Mouse (Mus musculus) neural tube, embryonic 11.5 days (tissue): ENCODE data around the gene Popdc2. TPM values are rescaled to one million over a fixed set of nuclear protein-coding genes. Genes with fewer than 3 reads are reported as not detected.

Source experiments
- ATAC-seq: fragments of 200-750 bp; cut with Nextera tagmentation; 2 replicates; pipeline ENCODE4 v1.8.0; 2017; ENCODE audit warnings: moderate number of reproducible peaks, mild to moderate bottlenecking, moderate TSS enrichment, moderate library complexity; ENCODE audit not compliant: insufficient read depth, low FRiP score, low TSS enrichment
- DNase-seq: peaks from one replicate; pipeline ENCODE4 v3.0.0-alpha.2; 2015; ENCODE audit warnings: low spot score
- H3K27ac ChIP-seq: fragments of 300-500 bp; sonication (generic); 2 replicates; pipeline ENCODE4 v1.5.1; 2014; ENCODE audit warnings: low read depth, mild to moderate bottlenecking, low read length
- H3K27me3 ChIP-seq: fragments of 300-500 bp; sonication (generic); 2 replicates; pipeline ENCODE4 v1.6.1; 2014; ENCODE audit warnings: mild to moderate bottlenecking, low read length, mixed read lengths; ENCODE audit not compliant: control insufficient read depth, insufficient read depth
- H3K36me3 ChIP-seq: fragments of 300-500 bp; sonication (generic); 2 replicates; pipeline ENCODE4 v1.6.1; 2014; ENCODE audit warnings: mild to moderate bottlenecking, low read length, moderate library complexity, mixed read lengths; ENCODE audit not compliant: control insufficient read depth, insufficient read depth
- H3K4me1 ChIP-seq: fragments of 300-500 bp; sonication (generic); 2 replicates; pipeline ENCODE4 v1.6.1; 2014; ENCODE audit warnings: low read length, mixed read lengths; ENCODE audit not compliant: control insufficient read depth, insufficient read depth
- H3K4me2 ChIP-seq: fragments of 300-500 bp; sonication (generic); 2 replicates; pipeline ENCODE4 v1.6.1; 2014; ENCODE audit warnings: low read depth, mild to moderate bottlenecking, moderate library complexity
- H3K4me3 ChIP-seq: fragments of 300-500 bp; sonication (generic); 2 replicates; pipeline ENCODE4 v1.5.1; 2014; ENCODE audit warnings: low read depth, low read length
- H3K9ac ChIP-seq: fragments of 300-500 bp; sonication (generic); 2 replicates; pipeline ENCODE4 v1.6.1; 2014; ENCODE audit warnings: mild to moderate bottlenecking, low read length
- H3K9me3 ChIP-seq: fragments of 300-500 bp; sonication (generic); 2 replicates; pipeline ENCODE4 v1.6.1; 2016; ENCODE audit warnings: low read length; ENCODE audit not compliant: control insufficient read depth
- WGBS: fragments of 180-500 bp; shearing (Covaris S2); extraction: QIAGEN DNeasy Blood & Tissue Kit; methylation state at CpG from one replicate; pipeline ENCODE4 v1.1.7; 2014; 5-methylcytosine and 5-hydroxymethylcytosine counted together
- polyA plus RNA-seq: library from polyadenylated mRNA; unstranded; fragments of >200 nt; fragmentation: Nextera tagmentation; extraction: Ambion mirVana; gene quantifications from 2 replicates; pipeline ENCODE4 v1.2.1, GENCODE M21; 2014

Popdc2 gene
- polyA plus RNA-seq, 1 experiment from 2014 or later, result 1.2 TPM

DNA sequence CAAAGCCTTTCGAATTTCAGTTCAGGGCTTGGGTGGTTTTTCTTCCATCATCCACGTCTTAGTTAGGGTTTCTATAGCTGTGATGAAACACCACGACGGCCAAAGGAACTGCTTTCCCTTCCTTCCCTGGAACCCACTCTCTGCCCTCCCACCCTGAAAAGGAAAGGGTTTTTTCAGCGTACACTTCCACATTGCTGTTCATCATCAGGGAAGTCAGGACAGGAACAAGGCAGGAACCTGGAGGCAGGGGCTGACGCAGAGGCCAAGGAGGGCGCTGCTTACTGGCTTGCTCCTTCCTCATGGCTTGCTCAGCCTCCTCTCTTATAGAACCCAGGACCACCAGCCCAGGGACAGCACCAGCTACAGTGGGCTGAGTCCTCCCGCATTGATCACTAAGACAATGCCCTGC lies 14.8 kb downstream of the Popdc2 start:
- ATAC-seq, result no peak

DNA sequence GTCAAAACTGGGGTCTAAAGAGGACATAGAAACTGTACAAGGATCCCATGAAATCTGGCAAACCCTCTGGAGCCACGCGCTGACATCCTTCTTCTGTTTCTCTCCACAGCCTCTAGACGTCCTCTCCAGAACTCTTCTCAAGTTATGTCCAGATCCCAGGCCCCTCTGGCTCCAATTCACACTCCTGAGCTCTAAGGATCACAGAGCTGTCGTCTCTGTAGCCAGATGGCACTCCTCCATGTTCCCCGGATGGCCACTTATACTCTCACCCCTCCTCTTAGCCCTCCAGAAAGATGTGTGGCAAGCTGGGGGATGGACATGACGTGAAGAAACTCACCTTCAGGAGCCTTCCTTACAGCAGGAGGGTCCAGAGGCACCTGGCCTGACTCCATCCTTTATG lies 15.5 kb downstream of the Popdc2 start:
- H3K27ac ChIP-seq, result no peak overlapping the region
- no peaks in the 10 kb centered on the region for H3K4me1 ChIP-seq
- H3K4me2 ChIP-seq, result no peak overlapping the region
- no peaks in the 10 kb centered on the region for H3K9me3 ChIP-seq
- H3K36me3 ChIP-seq, result no peaks in the 10 kb centered on the region
- H3K27me3 ChIP-seq, result no peaks in the 10 kb centered on the region
- no peak overlapping the region for H3K9ac ChIP-seq
- no peak overlapping the region for H3K4me3 ChIP-seq
- WGBS, result 81% methylated on average over 6 of the region's 6 CpGs
- ATAC-seq, result no peak
- DNase-seq, result no peak

More for the DNA sequence above, 14.8 kb downstream of the Popdc2 start:
- no peak for DNase-seq
- no peaks in the 10 kb centered on the region for H3K9me3 ChIP-seq
- no peak overlapping the region for H3K27ac ChIP-seq
- no peaks in the 10 kb centered on the region for H3K27me3 ChIP-seq
- no peak overlapping the region for H3K9ac ChIP-seq
- no peak overlapping the region for H3K4me3 ChIP-seq
- peak overlapping the region; percentile 13; the same call in 1 of the 2 replicates for H3K4me2 ChIP-seq
- no peaks in the 10 kb centered on the region for H3K36me3 ChIP-seq
- H3K4me1 ChIP-seq, result no peaks in the 10 kb centered on the region
- 52% methylated on average over 8 of the region's 8 CpGs for WGBS

- H3K27me3 ChIP-seq, result no peaks in the 10 kb centered on the region
- H3K4me1 ChIP-seq, result no peaks in the 10 kb centered on the region
- no peak overlapping the region for H3K4me3 ChIP-seq
- no peaks in the 10 kb centered on the region for H3K36me3 ChIP-seq
- no peak for ATAC-seq
- H3K4me2 ChIP-seq, result no peak overlapping the region
- no peak for DNase-seq
- no peaks in the 10 kb centered on the region for H3K9me3 ChIP-seq
- H3K9ac ChIP-seq, result no peak overlapping the region
- no peak overlapping the region for H3K27ac ChIP-seq
- WGBS, result 64% methylated on average over 6 of the region's 6 CpGs
Measured at GRCm38 (mm10) chr16:38378591-38378990, 16.6 kb downstream of the Popdc2 start.

DNA sequence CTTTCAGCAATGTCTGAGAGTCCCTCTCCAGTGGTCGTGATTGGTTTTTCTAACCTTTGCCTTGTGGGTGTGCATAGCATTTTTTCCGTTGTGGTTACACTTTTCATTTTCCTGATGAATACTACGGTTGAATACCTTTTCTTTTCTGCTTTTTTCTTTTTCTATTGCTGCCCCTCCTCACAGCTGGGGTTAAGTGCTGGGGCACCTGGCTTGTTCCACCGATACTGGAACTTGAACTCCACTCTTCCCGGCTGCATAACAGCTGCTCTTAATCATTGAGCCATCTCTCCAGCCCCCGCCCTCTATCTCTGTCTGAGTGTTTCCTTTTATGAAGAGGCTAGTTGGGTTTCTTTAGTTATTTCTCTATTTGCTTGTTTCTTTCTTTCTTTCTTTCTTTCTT lies 17.1 kb downstream of the Popdc2 start:
- Histone ChIP-seq H3K36me3 (no peaks in the 10 kb centered on the region), H3K27me3 (no peaks in the 10 kb centered on the region), H3K4me3 (no peak overlapping the region), H3K27ac (no peak overlapping the region), H3K4me1 (no peaks in the 10 kb centered on the region), H3K9me3 (no peaks in the 10 kb centered on the region), H3K9ac (no peak overlapping the region), H3K4me2 (no peak overlapping the region)
- ATAC-seq (no peak), DNase-seq (no peak)
- 53% methylated on average over 6 of the region's 6 CpGs for WGBS

GRCm38 (mm10) chr16:38379493-38379892 lies 17.5 kb downstream of the Popdc2 start:
- H3K9ac ChIP-seq, result no peak overlapping the region
- no peaks in the 10 kb centered on the region for H3K9me3 ChIP-seq
- DNase-seq (no peak), ATAC-seq (no peak)
- no peaks in the 10 kb centered on the region for H3K27me3 ChIP-seq
- no peak overlapping the region for H3K27ac ChIP-seq
- no peak overlapping the region for H3K4me3 ChIP-seq
- no peak overlapping the region for H3K4me2 ChIP-seq
- 14% methylated on average over 3 of the region's 3 CpGs for WGBS
- H3K36me3 ChIP-seq, result no peaks in the 10 kb centered on the region
- no peaks in the 10 kb centered on the region for H3K4me1 ChIP-seq

DNA sequence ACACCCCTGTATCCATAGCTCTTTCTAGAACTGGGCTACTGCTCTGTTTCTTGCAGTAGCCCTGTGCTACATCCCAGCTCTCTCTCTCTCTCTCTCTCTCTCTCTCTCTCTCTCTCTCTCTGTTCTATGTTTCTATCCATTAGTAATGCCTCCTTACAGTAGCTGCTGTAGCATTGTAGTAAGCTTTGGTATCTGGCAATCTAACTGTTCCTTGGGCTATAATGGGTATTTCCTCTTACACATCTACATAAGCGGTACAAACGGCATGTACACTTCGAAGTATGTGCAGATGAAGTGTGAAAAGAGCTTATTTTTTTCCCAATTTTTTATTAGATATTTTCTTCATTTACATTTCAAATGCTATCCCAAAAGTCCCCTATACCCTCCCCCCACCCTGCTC lies 17.9 kb downstream of the Popdc2 start:
- no peak for ATAC-seq
- no peaks in the 10 kb centered on the region for H3K27me3 ChIP-seq
- H3K4me3 ChIP-seq, result no peak overlapping the region
- DNase-seq, result no peak
- no peak overlapping the region for H3K9ac ChIP-seq
- WGBS, result 94% methylated on average over 3 of the region's 3 CpGs
- H3K27ac ChIP-seq, result no peak overlapping the region
- H3K9me3 ChIP-seq, result no peaks in the 10 kb centered on the region
- H3K36me3 ChIP-seq, result no peaks in the 10 kb centered on the region
- H3K4me1 ChIP-seq, result no peaks in the 10 kb centered on the region
- no peak overlapping the region for H3K4me2 ChIP-seq

DNA sequence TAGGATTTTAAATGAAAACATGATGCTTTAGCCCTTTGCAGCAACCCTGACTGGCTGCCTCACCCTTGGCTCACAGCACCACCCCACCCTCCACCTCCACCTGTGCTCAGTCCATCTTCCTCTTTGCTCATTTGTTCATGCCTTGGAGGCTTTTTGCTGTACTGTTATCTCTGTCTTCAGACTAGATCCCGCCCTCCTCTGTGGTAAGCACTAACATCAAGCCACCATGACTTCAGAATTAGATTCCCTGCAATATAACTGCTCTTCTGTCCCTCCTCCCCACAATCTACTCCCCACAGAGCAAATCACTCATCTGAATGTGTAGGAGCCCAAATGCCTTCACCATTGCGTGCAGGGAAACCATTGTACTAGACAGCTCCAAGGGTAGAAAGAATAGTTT lies 21.7 kb downstream of the Popdc2 start:
- DNase-seq (no peak), ATAC-seq (no peak)
- Histone ChIP-seq H3K27ac (no peak overlapping the region), H3K4me2 (no peak overlapping the region), H3K27me3 (no peaks in the 10 kb centered on the region), H3K9ac (no peak overlapping the region), H3K4me3 (no peak overlapping the region), H3K4me1 (no peaks in the 10 kb centered on the region), H3K9me3 (no peaks in the 10 kb centered on the region), H3K36me3 (no peaks in the 10 kb centered on the region)
- 79% methylated on average over 2 of the region's 2 CpGs for WGBS

GRCm38 (mm10) chr16:38385184-38385634 lies 23.2 kb downstream of the Popdc2 start:
- H3K27ac ChIP-seq, result no peak overlapping the region
- no peaks in the 10 kb centered on the region for H3K4me1 ChIP-seq
- ATAC-seq, result no peak
- no peak overlapping the region for H3K4me3 ChIP-seq
- no peak overlapping the region for H3K4me2 ChIP-seq
- WGBS, result 82% methylated on average over 6 of the region's 6 CpGs
- no peaks in the 10 kb centered on the region for H3K36me3 ChIP-seq
- no peaks in the 10 kb centered on the region for H3K27me3 ChIP-seq
- no peak overlapping the region for H3K9ac ChIP-seq
- DNase-seq, result no peak
- no peaks in the 10 kb centered on the region for H3K9me3 ChIP-seq

GRCm38 (mm10) chr16:38385700-38386099 lies 23.7 kb downstream of the Popdc2 start:
- Histone ChIP-seq H3K4me3 (no peak overlapping the region), H3K27ac (no peak overlapping the region), H3K9ac (no peak overlapping the region), H3K27me3 (no peaks in the 10 kb centered on the region), H3K4me1 (no peaks in the 10 kb centered on the region), H3K9me3 (no peaks in the 10 kb centered on the region), H3K36me3 (no peaks in the 10 kb centered on the region), H3K4me2 (no peak overlapping the region)
- 97% methylated on average over 4 of the region's 4 CpGs for WGBS
- DNase-seq, result no peak
- no peak for ATAC-seq
